Comparison of ENCODE assay signal across 8 mouse cellular contexts in genomic region chr6:71830690-71831580, GRCm38 (mm10). TPM values are rescaled to one million over a fixed set of nuclear protein-coding genes. Genes with fewer than 3 reads are reported as not detected.
DNase-seq lines count a peak whose midpoint lies in the region; ATAC-seq and TF ChIP-seq lines count a peak whose summit lies in the region.

Gene Immt (plus strand): TSS chr6:71831331.

- peak; percentile 86 to 90 for DNase-seq in CD8-positive naive resting alpha-beta T cell, adult 2 months (ENCODE audit: low read depth in 2 of 2, low spot score in 2 of 2)
- DNase-seq in c-Kit-positive CD71-negative TER-119-negative erythroid progenitor cells, embryonic 14.5 days (ENCODE audit: low read depth) = peak; percentile 89
- peak; percentile 97 for DNase-seq in forebrain, embryonic 10.5 days (ENCODE audit: extremely low spot score, low spot score)
- DNase-seq in kidney, postnatal 25 days = peak; percentile 97 to 99
- DNase-seq in liver, embryonic 14.5 days (ENCODE audit: low read depth in 3 of 3, low spot score in 3 of 3) = peak; percentile 94 to 96 (median 94)
- DNase-seq in neural tube, embryonic 11.5 days (ENCODE audit: low spot score) = peak; percentile 97
- DNase-seq in stomach, postnatal 0 days (ENCODE audit: low spot score) = peak; percentile 98

- TF ChIP-seq CTCF in liver, embryonic 14.5 days (IDR thresholded peaks at IDR 0.05; ENCODE audit: low read depth) = peak; percentile 36; the same call in 1 of the 2 replicates
- TF ChIP-seq CTCF in stomach, postnatal 0 days (IDR thresholded peaks at IDR 0.05; ENCODE audit: low read depth) = peak; percentile 33; the same call in 1 of the 2 replicates

- peak within 1 kb of the TSS; percentile 95 for H3K27ac ChIP-seq in forebrain, embryonic 10.5 days
- peak within 1 kb of the TSS; percentile 93 for H3K27ac ChIP-seq in heart, embryonic 15.5 days
- peak within 1 kb of the TSS; percentile 94 for H3K27ac ChIP-seq in liver, embryonic 14.5 days
- H3K27ac ChIP-seq in neural tube, embryonic 11.5 days (ENCODE audit: low read depth, low read length) = peak within 1 kb of the TSS; percentile 76
- peak within 1 kb of the TSS; percentile 98 for H3K27ac ChIP-seq in stomach, postnatal 0 days (replicated peaks)

- peak within 1 kb of the TSS; percentile 96 for H3K4me3 ChIP-seq in forebrain, embryonic 10.5 days
- H3K4me3 ChIP-seq in heart, embryonic 15.5 days = peak within 1 kb of the TSS; percentile 73
- peak within 1 kb of the TSS; percentile 85 to 95 for H3K4me3 ChIP-seq in liver, embryonic 14.5 days (ENCODE audit: insufficient read depth in 1 of 2, low read depth in 2 of 2, low read length in 2 of 2)
- H3K4me3 ChIP-seq in neural tube, embryonic 11.5 days (ENCODE audit: low read depth, low read length) = peak within 1 kb of the TSS; percentile 96
- peak within 1 kb of the TSS; percentile 93 for H3K4me3 ChIP-seq in stomach, postnatal 0 days (ENCODE audit: low read depth, low read length)

- H3K4me2 ChIP-seq in heart, embryonic 15.5 days = peak within 1 kb of the TSS; percentile 64
- H3K4me2 ChIP-seq in liver, embryonic 14.5 days (ENCODE audit: low read depth) = peak within 1 kb of the TSS; percentile 83
- H3K4me2 ChIP-seq in neural tube, embryonic 11.5 days (ENCODE audit: low read depth) = peak within 1 kb of the TSS; percentile 69
- H3K4me2 ChIP-seq in stomach, postnatal 0 days (replicated peaks; ENCODE audit: low read depth) = peak within 1 kb of the TSS; percentile 73

- H3K36me3 ChIP-seq in forebrain, embryonic 10.5 days (replicated peaks) = peaks cover 25% of the 10 kb centered on the region
- peaks cover 22% of the 10 kb centered on the region for H3K36me3 ChIP-seq in heart, embryonic 15.5 days
- H3K36me3 ChIP-seq in liver, embryonic 14.5 days (replicated peaks; ENCODE audit: control insufficient read depth, insufficient read depth, low read depth) = no peaks in the 10 kb centered on the region; the same call in 1 of the 2 replicates
- peaks cover 2% of the 10 kb centered on the region; the same call in 1 of the 2 replicates for H3K36me3 ChIP-seq in neural tube, embryonic 11.5 days (ENCODE audit: control insufficient read depth, insufficient read depth, low read length)
- H3K36me3 ChIP-seq in stomach, postnatal 0 days (ENCODE audit: control insufficient read depth, insufficient read depth, low read length) = no peaks in the 10 kb centered on the region

- peaks cover 15% of the 10 kb centered on the region for H3K4me1 ChIP-seq in forebrain, embryonic 10.5 days
- peaks cover 15% of the 10 kb centered on the region for H3K4me1 ChIP-seq in heart, embryonic 15.5 days (replicated peaks)
- peaks cover 4 to 8% of the 10 kb centered on the region in 2 experiments; a peak in 3 of 4 replicates for H3K4me1 ChIP-seq in liver, embryonic 14.5 days (replicated peaks; ENCODE audit: control insufficient read depth in 2 of 2, insufficient read depth in 2 of 2, low read length in 1 of 2)
- H3K4me1 ChIP-seq in neural tube, embryonic 11.5 days (ENCODE audit: control insufficient read depth, insufficient read depth, low read length) = peaks cover 5% of the 10 kb centered on the region; the same call in 1 of the 2 replicates
- no peaks in the 10 kb centered on the region for H3K4me1 ChIP-seq in stomach, postnatal 0 days (replicated peaks; ENCODE audit: control insufficient read depth, insufficient read depth)

- WGBS in forebrain, embryonic 10.5 days = 0% methylated on average over 64 of the region's 64 CpGs
- under 1% methylated on average over 64 of the region's 64 CpGs for WGBS in heart, embryonic 15.5 days
- WGBS in liver, embryonic 14.5 days (ENCODE audit: insufficient replicate concordance) = under 1% methylated on average over 64 of the region's 64 CpGs
- WGBS in neural tube, embryonic 11.5 days = under 1% methylated on average over 64 of the region's 64 CpGs
- WGBS in stomach, postnatal 0 days = under 1% methylated on average over 62 of the region's 64 CpGs

- H3K9ac ChIP-seq in heart, embryonic 15.5 days = peak within 1 kb of the TSS; percentile 76
- H3K9ac ChIP-seq in liver, embryonic 14.5 days (replicated peaks) = peak within 1 kb of the TSS; percentile 93
- H3K9ac ChIP-seq in neural tube, embryonic 11.5 days (ENCODE audit: low read length) = peak within 1 kb of the TSS; percentile 87
- peak within 1 kb of the TSS; percentile 91 for H3K9ac ChIP-seq in stomach, postnatal 0 days (ENCODE audit: low read length)

- TF ChIP-seq EP300 in liver, embryonic 14.5 days (IDR thresholded peaks at IDR 0.05; ENCODE audit: low read depth) = no peak; the same call in 1 of the 2 replicates
- TF ChIP-seq EP300 in stomach, postnatal 0 days (optimal IDR thresholded peaks at IDR 0.05) = peak; percentile 68

- peak; percentile 99 for ATAC-seq in heart, embryonic 15.5 days (replicated peaks; ENCODE audit: insufficient number of reproducible peaks, insufficient read depth, low FRiP score, low read depth)
- ATAC-seq in liver, embryonic 14.5 days (ENCODE audit: insufficient read depth) = peak; percentile 98
- ATAC-seq in neural tube, embryonic 11.5 days (ENCODE audit: insufficient read depth, low FRiP score, low TSS enrichment) = peak; percentile 99
- ATAC-seq in stomach, postnatal 0 days (ENCODE audit: low FRiP score, low TSS enrichment) = peak; percentile 99

- no peaks in the 10 kb centered on the region for H3K9me3 ChIP-seq in forebrain, embryonic 10.5 days
- H3K9me3 ChIP-seq in heart, embryonic 15.5 days (replicated peaks) = no peaks in the 10 kb centered on the region
- H3K9me3 ChIP-seq in liver, embryonic 14.5 days (ENCODE audit: control insufficient read depth, low read length) = no peaks in the 10 kb centered on the region
- H3K9me3 ChIP-seq in neural tube, embryonic 11.5 days (ENCODE audit: control insufficient read depth, low read length) = no peaks in the 10 kb centered on the region
- H3K9me3 ChIP-seq in stomach, postnatal 0 days (ENCODE audit: control insufficient read depth, low read length) = no peaks in the 10 kb centered on the region

- no peaks in the 10 kb centered on the region for H3K27me3 ChIP-seq in forebrain, embryonic 10.5 days (ENCODE audit: poor library complexity, severe bottlenecking)
- H3K27me3 ChIP-seq in heart, embryonic 15.5 days = no peaks in the 10 kb centered on the region
- no peaks in the 10 kb centered on the region for H3K27me3 ChIP-seq in liver, embryonic 14.5 days (ENCODE audit: control insufficient read depth, insufficient read depth, low read length)
- H3K27me3 ChIP-seq in neural tube, embryonic 11.5 days (ENCODE audit: control insufficient read depth, insufficient read depth, low read length) = no peaks in the 10 kb centered on the region
- H3K27me3 ChIP-seq in stomach, postnatal 0 days (ENCODE audit: control insufficient read depth, insufficient read depth, low read length) = no peaks in the 10 kb centered on the region

RNA-seq across cellular contexts. Expression of gene Immt, which starts in this region (rescaled TPM):
- 225 TPM in 2 replicates for polyA plus RNA-seq in forebrain, embryonic 10.5 days (2016; fragmentation: Nextera tagmentation; extraction: Ambion mirVana)
- 310 and 335 TPM in 2 replicates for polyA plus RNA-seq in heart, embryonic 15.5 days (2015; fragmentation: Nextera tagmentation; extraction: Ambion mirVana)
- 43.4 and 47.0 TPM in 2 replicates for polyA plus RNA-seq in liver, embryonic 14.5 days (2012; rRNA removed)
- 132 and 133 TPM in 2 replicates for polyA plus RNA-seq in liver, embryonic 14.5 days (2014; fragmentation: Nextera tagmentation; extraction: Ambion mirVana)
- 209 and 220 TPM in 2 replicates for polyA plus RNA-seq in neural tube, embryonic 11.5 days (2014; fragmentation: Nextera tagmentation; extraction: Ambion mirVana)
- polyA plus RNA-seq in stomach, postnatal 0 days (2015; fragmentation: Nextera tagmentation; extraction: Ambion mirVana) = 132 and 140 TPM in 2 replicates

Comparison
In these comparisons a context has a peak if more than half of its experiments do, and no peak if none do; other contexts are left out.
1. Peak in every context shown above with its lines: DNase-seq, ATAC-seq, H3K4me3 ChIP-seq and H3K27ac ChIP-seq.